Mouse (Mus musculus): ENCODE data around the gene 2410131K14Rik. TPM values are rescaled to one million over a fixed set of nuclear protein-coding genes. Genes with fewer than 3 reads are reported as not detected.

2410131K14Rik gene
- polyA plus RNA-seq, 1 experiment: 10.8 TPM

DNA sequence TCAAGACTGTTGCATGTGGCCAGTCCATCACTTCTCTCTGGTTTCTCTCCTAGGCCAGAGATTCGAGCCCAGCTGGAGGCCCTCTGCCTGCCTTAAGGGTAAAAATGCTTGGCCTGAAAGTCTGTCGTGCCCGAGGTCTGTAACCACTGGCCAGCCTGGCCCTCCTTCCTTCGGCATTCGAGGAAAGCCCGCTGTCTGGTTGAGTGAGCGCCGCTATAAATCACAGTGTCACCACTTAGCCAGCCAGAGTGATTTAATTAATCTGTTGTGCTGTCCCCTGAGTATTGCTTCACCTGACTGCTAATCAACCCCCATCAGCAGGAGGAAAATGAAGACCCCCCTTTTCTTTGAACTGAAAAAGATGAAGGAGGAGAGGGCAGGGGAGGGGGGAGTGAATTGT lies 31.7 kb downstream of the 2410131K14Rik start:
- H3K27me3 ChIP-seq (ENCODE audit: control insufficient read depth, insufficient read depth, low read length): no peaks in the 10 kb centered on the region; the same call in 1 of the 2 replicates
- WGBS: 75% methylated on average over 8 of the region's 8 CpGs

GRCm38 (mm10) chr5:118277741-118278495 lies 32.9 kb downstream of the 2410131K14Rik start:
- no peaks in the 10 kb centered on the region for H3K36me3 ChIP-seq (ENCODE audit: control insufficient read depth, insufficient read depth, low read length)
- no peaks in the 10 kb centered on the region; the same call in 1 of the 2 replicates for H3K27me3 ChIP-seq (ENCODE audit: control insufficient read depth, insufficient read depth, low read length)
- no peaks in the 10 kb centered on the region for H3K4me1 ChIP-seq (replicated peaks; ENCODE audit: control insufficient read depth, insufficient read depth, low read length)
- TF ChIP-seq CTCF (IDR thresholded peaks at IDR 0.05; ENCODE audit: borderline replicate concordance, control insufficient read depth, extremely low read depth, insufficient read depth, low read length, poor library complexity) (no peak), POLR2A (IDR thresholded peaks at IDR 0.05; ENCODE audit: control insufficient read depth, extremely low read depth, insufficient read depth, low read length, poor library complexity) (no peak)
- DNase-seq: no peak
- H3K27ac ChIP-seq (ENCODE audit: control insufficient read depth, insufficient read depth, low read length): no peak overlapping the region
- H3K4me3 ChIP-seq (ENCODE audit: control insufficient read depth, insufficient read depth, low read length): no peak overlapping the region
- WGBS: 94% methylated on average over 18 of the region's 18 CpGs

More for the DNA sequence above, 31.7 kb downstream of the 2410131K14Rik start:
- no peaks in the 10 kb centered on the region for H3K36me3 ChIP-seq (ENCODE audit: control insufficient read depth, insufficient read depth, low read length)
- H3K27ac ChIP-seq (ENCODE audit: control insufficient read depth, insufficient read depth, low read length): no peak overlapping the region
- no peak for DNase-seq
- no peak for TF ChIP-seq POLR2A (IDR thresholded peaks at IDR 0.05; ENCODE audit: control insufficient read depth, extremely low read depth, insufficient read depth, low read length, poor library complexity)
- no peak for TF ChIP-seq CTCF (IDR thresholded peaks at IDR 0.05; ENCODE audit: borderline replicate concordance, control insufficient read depth, extremely low read depth, insufficient read depth, low read length, poor library complexity)
- no peak overlapping the region for H3K4me3 ChIP-seq (ENCODE audit: control insufficient read depth, insufficient read depth, low read length)
- peaks cover 10% of the 10 kb centered on the region for H3K4me1 ChIP-seq (replicated peaks; ENCODE audit: control insufficient read depth, insufficient read depth, low read length)

DNA sequence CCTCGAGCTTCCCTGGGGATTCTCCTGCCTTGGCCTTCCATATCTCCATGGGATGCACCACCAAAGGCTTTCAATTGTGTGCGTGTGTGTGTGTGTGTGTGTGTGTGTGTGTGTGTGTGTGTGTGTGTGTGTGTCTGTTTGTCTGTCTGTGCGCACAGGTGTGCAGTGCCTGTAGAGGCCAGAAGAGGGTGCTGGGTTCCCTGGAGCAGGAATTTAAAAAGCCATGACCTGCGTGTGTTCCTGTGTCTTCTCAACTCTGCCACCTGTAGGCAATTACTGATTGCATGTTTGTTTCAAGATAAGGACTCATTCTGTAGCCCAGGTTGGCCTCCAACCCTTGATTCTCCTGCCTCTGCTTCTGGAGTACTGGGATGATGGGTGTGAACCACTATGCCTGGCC lies 46.4 kb downstream of the 2410131K14Rik start:
- Histone ChIP-seq H3K27ac (ENCODE audit: control insufficient read depth, insufficient read depth, low read length) (no peak overlapping the region), H3K4me1 (replicated peaks; ENCODE audit: control insufficient read depth, insufficient read depth, low read length) (peaks cover 9% of the 10 kb centered on the region), H3K27me3 (ENCODE audit: control insufficient read depth, insufficient read depth, low read length) (no peaks in the 10 kb centered on the region), H3K36me3 (ENCODE audit: control insufficient read depth, insufficient read depth, low read length) (no peaks in the 10 kb centered on the region), H3K4me3 (ENCODE audit: control insufficient read depth, insufficient read depth, low read length) (no peak overlapping the region)
- WGBS: 83% methylated on average over 4 of the region's 4 CpGs
- no peak for DNase-seq
- no peak for TF ChIP-seq POLR2A (IDR thresholded peaks at IDR 0.05; ENCODE audit: control insufficient read depth, extremely low read depth, insufficient read depth, low read length, poor library complexity)

DNA sequence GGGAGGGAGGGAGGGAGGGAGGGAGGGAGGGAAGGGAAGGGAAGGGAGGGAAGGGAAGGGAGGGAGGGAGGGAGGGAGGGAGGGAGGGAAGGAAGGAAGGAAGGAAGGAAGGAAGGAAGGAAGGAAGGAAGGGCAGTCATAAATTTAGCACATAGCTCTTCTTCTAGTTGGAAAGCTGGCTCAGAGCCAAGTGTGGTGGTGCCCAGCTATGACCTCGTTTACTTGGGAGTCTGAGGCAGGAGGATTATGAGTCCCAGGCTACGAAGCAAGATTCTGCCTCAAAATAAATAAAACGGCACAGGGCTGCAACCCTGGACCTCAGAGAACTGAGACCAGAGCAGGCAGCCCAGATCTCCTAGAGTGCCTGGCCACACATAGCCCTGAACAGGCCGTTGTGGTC lies 47.4 kb downstream of the 2410131K14Rik start:
- TF ChIP-seq POLR2A (IDR thresholded peaks at IDR 0.05; ENCODE audit: control insufficient read depth, extremely low read depth, insufficient read depth, low read length, poor library complexity) (no peak), CTCF (IDR thresholded peaks at IDR 0.05; ENCODE audit: borderline replicate concordance, control insufficient read depth, extremely low read depth, insufficient read depth, low read length, poor library complexity) (no peak)
- no peak overlapping the region for H3K4me3 ChIP-seq (ENCODE audit: control insufficient read depth, insufficient read depth, low read length)
- no peaks in the 10 kb centered on the region for H3K36me3 ChIP-seq (ENCODE audit: control insufficient read depth, insufficient read depth, low read length)
- whole genome bisulfite sequencing: 81% methylated on average over 4 of the region's 4 CpGs
- no peaks in the 10 kb centered on the region for H3K27me3 ChIP-seq (ENCODE audit: control insufficient read depth, insufficient read depth, low read length)
- peaks cover 9% of the 10 kb centered on the region for H3K4me1 ChIP-seq (replicated peaks; ENCODE audit: control insufficient read depth, insufficient read depth, low read length)
- no peak for DNase-seq
- no peak overlapping the region for H3K27ac ChIP-seq (ENCODE audit: control insufficient read depth, insufficient read depth, low read length)

DNA sequence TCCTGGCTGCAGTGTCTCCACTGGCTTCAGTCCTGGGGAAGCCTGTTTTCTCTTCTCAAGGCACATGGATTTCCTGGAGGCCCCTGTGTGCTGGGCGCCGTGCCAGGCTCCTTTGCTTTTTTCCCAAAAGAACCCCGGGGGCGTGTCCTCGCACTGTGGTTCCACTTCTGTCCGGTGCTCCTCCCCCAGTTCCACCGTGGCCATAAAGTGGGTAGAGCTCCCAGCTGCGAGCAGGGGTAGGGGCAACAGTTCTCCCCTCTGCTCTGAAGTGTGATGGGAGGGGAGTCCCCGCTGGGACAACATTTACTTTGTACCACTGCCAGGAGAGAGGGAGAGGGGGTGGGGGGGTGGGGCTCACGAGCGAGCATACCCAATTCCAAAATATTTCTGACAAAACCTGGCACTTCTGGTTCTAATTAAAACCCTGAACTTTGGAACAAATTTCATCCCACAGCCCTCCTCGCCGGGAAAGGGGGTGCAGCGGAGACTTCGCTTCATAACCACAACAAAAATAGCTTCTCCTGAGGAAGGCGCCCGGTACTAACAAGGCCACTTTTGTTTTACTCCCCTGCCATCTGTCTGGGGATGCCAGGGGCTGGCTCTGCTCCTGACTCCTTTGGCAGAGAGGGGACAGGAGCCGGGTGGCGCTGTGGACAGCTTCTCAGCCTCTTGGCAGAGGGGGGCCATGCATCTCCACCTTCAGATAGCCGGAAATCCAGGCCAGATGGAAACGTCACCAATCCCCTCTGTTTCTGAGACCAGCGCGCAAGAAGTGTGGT lies 49.2 kb downstream of the 2410131K14Rik start:
- Histone ChIP-seq H3K4me3 (ENCODE audit: control insufficient read depth, insufficient read depth, low read length) (no peak overlapping the region), H3K27ac (ENCODE audit: control insufficient read depth, insufficient read depth, low read length) (no peak overlapping the region), H3K36me3 (ENCODE audit: control insufficient read depth, insufficient read depth, low read length) (no peaks in the 10 kb centered on the region), H3K27me3 (ENCODE audit: control insufficient read depth, insufficient read depth, low read length) (no peaks in the 10 kb centered on the region), H3K4me1 (replicated peaks; ENCODE audit: control insufficient read depth, insufficient read depth, low read length) (peaks cover 9% of the 10 kb centered on the region)
- no peak for TF ChIP-seq POLR2A (IDR thresholded peaks at IDR 0.05; ENCODE audit: control insufficient read depth, extremely low read depth, insufficient read depth, low read length, poor library complexity)
- TF ChIP-seq CTCF (IDR thresholded peaks at IDR 0.05; ENCODE audit: borderline replicate concordance, control insufficient read depth, extremely low read depth, insufficient read depth, low read length, poor library complexity): no peak
- no peak for DNase-seq
- 13% methylated on average over 23 of the region's 23 CpGs for WGBS

DNA sequence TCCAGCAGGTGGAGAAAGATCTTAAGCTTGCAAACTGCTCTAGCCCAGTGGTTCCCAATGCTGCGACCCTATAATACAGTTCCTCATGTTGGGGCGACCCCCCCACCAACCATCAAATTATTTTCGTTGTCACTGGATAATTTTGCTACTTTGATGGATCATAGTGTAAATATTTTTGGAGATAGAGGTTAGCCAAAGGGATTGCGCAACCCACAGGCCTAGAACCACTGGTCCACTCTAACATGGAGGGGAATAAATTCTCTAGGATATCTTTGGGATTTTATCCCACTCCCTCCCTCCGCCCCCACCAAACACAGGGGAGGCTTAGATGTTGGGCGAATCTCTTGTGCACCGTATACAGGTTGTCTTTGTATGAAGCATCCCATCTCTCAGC lies 49.8 kb downstream of the 2410131K14Rik start:
- Histone ChIP-seq H3K27me3 (ENCODE audit: control insufficient read depth, insufficient read depth, low read length) (no peaks in the 10 kb centered on the region), H3K27ac (ENCODE audit: control insufficient read depth, insufficient read depth, low read length) (no peak overlapping the region), H3K4me3 (ENCODE audit: control insufficient read depth, insufficient read depth, low read length) (no peak overlapping the region), H3K4me1 (replicated peaks; ENCODE audit: control insufficient read depth, insufficient read depth, low read length) (peaks cover 9% of the 10 kb centered on the region), H3K36me3 (ENCODE audit: control insufficient read depth, insufficient read depth, low read length) (no peaks in the 10 kb centered on the region)
- no peak for DNase-seq
- no peak for TF ChIP-seq POLR2A (IDR thresholded peaks at IDR 0.05; ENCODE audit: control insufficient read depth, extremely low read depth, insufficient read depth, low read length, poor library complexity)
- no peak for TF ChIP-seq CTCF (IDR thresholded peaks at IDR 0.05; ENCODE audit: borderline replicate concordance, control insufficient read depth, extremely low read depth, insufficient read depth, low read length, poor library complexity)
- WGBS: 74% methylated on average over 7 of the region's 7 CpGs

All from thymus, adult 2 months (tissue).